Comparison of ENCODE assay signal across 8 mouse cellular contexts in genomic region chr19:60812036-60812389, GRCm38 (mm10). TPM values are rescaled to one million over a fixed set of nuclear protein-coding genes. Genes with fewer than 3 reads are reported as not detected.
A peak's percentile ranks its signal among the peaks of the same experiment; 100 is the strongest.
DNase-seq lines count a peak whose midpoint lies in the region; ATAC-seq and TF ChIP-seq lines count a peak whose summit lies in the region.

No protein-coding gene starts in this region.

- H3K27me3 ChIP-seq in kidney, adult 2 months (replicated peaks; ENCODE audit: control insufficient read depth, insufficient read depth, low read length): no peaks in the 10 kb centered on the region; the same call in 1 of the 2 replicates
- H3K27me3 ChIP-seq in hindbrain, embryonic 15.5 days: no peaks in the 10 kb centered on the region
- H3K27me3 ChIP-seq in midbrain, embryonic 15.5 days (replicated peaks): no peaks in the 10 kb centered on the region

- H3K36me3 ChIP-seq in kidney, adult 2 months (ENCODE audit: control insufficient read depth, insufficient read depth, low read length): peaks cover 2% of the 10 kb centered on the region; the same call in 1 of the 2 replicates
- H3K36me3 ChIP-seq in hindbrain, embryonic 15.5 days: peaks cover 9% of the 10 kb centered on the region; the same call in 1 of the 2 replicates
- 0 out of 2 replicates have a peak, but pooled peaks cover 9% of the 10 kb centered on the region for H3K36me3 ChIP-seq in midbrain, embryonic 15.5 days (replicated peaks)

- TF ChIP-seq POLR2A in kidney, adult 2 months (IDR thresholded peaks at IDR 0.05; ENCODE audit: low read depth, low read length): no peak
- no peak for TF ChIP-seq POLR2A in bone marrow macrophage, adult 2 months (IDR thresholded peaks at IDR 0.05; ENCODE audit: borderline replicate concordance, low read depth, low read length)

- peak overlapping the region; percentile 58 for H3K4me2 ChIP-seq in hindbrain, embryonic 15.5 days
- H3K4me2 ChIP-seq in midbrain, embryonic 15.5 days: peak overlapping the region; percentile 52

- ATAC-seq in hindbrain, embryonic 15.5 days (ENCODE audit: low FRiP score, low read depth): 0 out of 2 replicates have a peak, but pooled peaks have one; percentile 2
- ATAC-seq in midbrain, embryonic 15.5 days (replicated peaks): no peak

- peak overlapping the region; percentile 80 for H3K4me3 ChIP-seq in kidney, adult 2 months (ENCODE audit: insufficient read depth, low read depth, low read length)
- H3K4me3 ChIP-seq in bone marrow macrophage, adult 2 months (ENCODE audit: insufficient read depth, low read length): peak overlapping the region; percentile 88
- peak overlapping the region; percentile 83 for H3K4me3 ChIP-seq in hindbrain, embryonic 15.5 days
- peak overlapping the region; percentile 64 for H3K4me3 ChIP-seq in midbrain, embryonic 15.5 days

- no peak for DNase-seq in kidney, adult 2 months
- DNase-seq in kidney, postnatal 36 days: no peak
- no peak for DNase-seq in right cerebral cortex, postnatal 14 days
- DNase-seq in left cerebral cortex, adult 11 months (ENCODE audit: low spot score): no peak
- no peak for DNase-seq in lung, postnatal 36 days

- WGBS in kidney, adult 2 months: 18% methylated on average over 10 of the region's 10 CpGs
- 16% methylated on average over 10 of the region's 10 CpGs for WGBS in hindbrain, embryonic 15.5 days
- 18% methylated on average over 10 of the region's 10 CpGs for WGBS in midbrain, embryonic 15.5 days

- H3K9ac ChIP-seq in hindbrain, embryonic 15.5 days: peak overlapping the region; percentile 84
- H3K9ac ChIP-seq in midbrain, embryonic 15.5 days: peak overlapping the region; percentile 75

- H3K9me3 ChIP-seq in hindbrain, embryonic 15.5 days: no peaks in the 10 kb centered on the region
- H3K9me3 ChIP-seq in midbrain, embryonic 15.5 days: no peaks in the 10 kb centered on the region

- no peak overlapping the region for H3K27ac ChIP-seq in kidney, adult 2 months (ENCODE audit: insufficient read depth, low read depth, low read length)
- H3K27ac ChIP-seq in bone marrow macrophage, adult 2 months (ENCODE audit: insufficient read depth, low read depth, low read length): peak overlapping the region; percentile 19; the same call in 1 of the 2 replicates
- peak overlapping the region; percentile 82; the same call in 1 of the 2 replicates for H3K27ac ChIP-seq in hindbrain, embryonic 15.5 days (replicated peaks)
- peak overlapping the region; percentile 75 for H3K27ac ChIP-seq in midbrain, embryonic 15.5 days

- TF ChIP-seq CTCF in kidney, adult 2 months (conservative IDR thresholded peaks at IDR 0.05; ENCODE audit: insufficient read depth, insufficient read length, low read depth, low read length): no peak
- no peak for TF ChIP-seq CTCF in bone marrow macrophage, adult 2 months (IDR thresholded peaks at IDR 0.05; ENCODE audit: low read depth, low read length)

- H3K4me1 ChIP-seq in kidney, adult 2 months (ENCODE audit: control insufficient read depth, insufficient read depth, low read length): 0 out of 2 replicates have a peak, but pooled peaks cover 3% of the 10 kb centered on the region
- peaks cover 20% of the 10 kb centered on the region for H3K4me1 ChIP-seq in bone marrow macrophage, adult 2 months (ENCODE audit: control insufficient read depth, insufficient read depth, low read length)
- peaks cover 14% of the 10 kb centered on the region for H3K4me1 ChIP-seq in hindbrain, embryonic 15.5 days (replicated peaks)
- H3K4me1 ChIP-seq in midbrain, embryonic 15.5 days: peaks cover 6% of the 10 kb centered on the region

RNA-seq across cellular contexts. Expression of gene Fam45a, which starts 0.6 kb away (rescaled TPM):
- polyA plus RNA-seq in kidney, adult 2 months (2012; rRNA removed): 12.7 and 17.2 TPM in 2 replicates
- 51.1 and 56.4 TPM in 2 replicates for polyA plus RNA-seq in bone marrow macrophage, adult 2 months (2012; ENCODE audit: insufficient read depth, insufficient read length, missing spikeins)
- polyA plus RNA-seq in hindbrain, embryonic 15.5 days (2015; fragmentation: Nextera tagmentation; extraction: Ambion mirVana): 41.2 and 42.9 TPM in 2 replicates
- 38.7 and 39.4 TPM in 2 replicates for polyA plus RNA-seq in midbrain, embryonic 15.5 days (2015; fragmentation: Nextera tagmentation; extraction: Ambion mirVana)

RNA-seq across cellular contexts. Expression of gene Eif3a, which starts 21.6 kb away (rescaled TPM):
- polyA plus RNA-seq in kidney, adult 2 months (2012; rRNA removed): 22.6 and 29.1 TPM in 2 replicates
- 177 and 182 TPM in 2 replicates for polyA plus RNA-seq in bone marrow macrophage, adult 2 months (2012; ENCODE audit: insufficient read depth, insufficient read length, missing spikeins)
- polyA plus RNA-seq in hindbrain, embryonic 15.5 days (2015; fragmentation: Nextera tagmentation; extraction: Ambion mirVana): 101 and 107 TPM in 2 replicates
- polyA plus RNA-seq in midbrain, embryonic 15.5 days (2015; fragmentation: Nextera tagmentation; extraction: Ambion mirVana): 109 and 111 TPM in 2 replicates

RNA-seq across cellular contexts. Expression of gene Sfxn4, which starts 49.3 kb away (rescaled TPM):
- polyA plus RNA-seq in kidney, adult 2 months (2012; rRNA removed): 2.6 and 3.6 TPM in 2 replicates
- 6.2 and 9.2 TPM in 2 replicates for polyA plus RNA-seq in bone marrow macrophage, adult 2 months (2012; ENCODE audit: insufficient read depth, insufficient read length, missing spikeins)
- polyA plus RNA-seq in hindbrain, embryonic 15.5 days (2015; fragmentation: Nextera tagmentation; extraction: Ambion mirVana): 12.5 and 12.8 TPM in 2 replicates
- 10.7 and 11.5 TPM in 2 replicates for polyA plus RNA-seq in midbrain, embryonic 15.5 days (2015; fragmentation: Nextera tagmentation; extraction: Ambion mirVana)

RNA-seq across cellular contexts. Expression of gene Nanos1, which starts 56.2 kb away (rescaled TPM):
- 0.08 and 0.13 TPM in 2 replicates for polyA plus RNA-seq in kidney, adult 2 months (2012; rRNA removed)
- 1.4 and 1.7 TPM in 2 replicates for polyA plus RNA-seq in bone marrow macrophage, adult 2 months (2012; ENCODE audit: insufficient read depth, insufficient read length, missing spikeins)
- polyA plus RNA-seq in hindbrain, embryonic 15.5 days (2015; fragmentation: Nextera tagmentation; extraction: Ambion mirVana): 19.4 and 19.7 TPM in 2 replicates
- polyA plus RNA-seq in midbrain, embryonic 15.5 days (2015; fragmentation: Nextera tagmentation; extraction: Ambion mirVana): 21.1 and 22.7 TPM in 2 replicates
